Mouse (Mus musculus): ENCODE data around the gene Arhgef17.

The Arhgef17 gene

DNA sequence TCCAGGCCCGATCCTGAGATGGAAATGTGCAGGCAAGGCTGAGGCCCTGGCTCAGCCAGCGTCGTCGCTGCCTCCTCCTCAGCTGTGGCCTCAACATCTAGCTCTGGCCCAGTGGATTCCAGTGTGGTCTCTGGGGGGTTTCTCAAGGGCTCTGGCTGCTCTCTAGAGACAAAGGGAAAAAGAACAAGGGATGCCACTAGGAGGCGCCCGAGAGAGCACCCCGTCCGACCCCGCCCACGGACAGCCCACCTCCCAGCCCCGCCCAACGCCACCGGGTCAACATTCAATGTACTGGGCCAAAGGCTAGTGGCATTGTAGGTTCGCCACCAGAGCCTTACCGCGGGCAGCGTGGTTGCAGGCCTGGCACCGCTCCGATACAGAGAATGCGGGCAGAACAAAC, 52.3 kb downstream of the Arhgef17 start:
- intact Hi-C loops (cut with DNase I), result no loop called here

GRCm38 (mm10) chr7:100876771-100877170, 55.1 kb downstream of the Arhgef17 start:
- intact Hi-C loops (cut with DNase I), result no loop called here

GRCm38 (mm10) chr7:100876293-100876692, 55.6 kb downstream of the Arhgef17 start:
- intact Hi-C loops (cut with DNase I), result no loop called here

GRCm38 (mm10) chr7:100875822-100876221, 56.1 kb downstream of the Arhgef17 start:
- intact Hi-C loops (cut with DNase I), result no loop called here

GRCm38 (mm10) chr7:100873197-100873596, 58.7 kb downstream of the Arhgef17 start:
- intact Hi-C loops (cut with DNase I), result no loop called here

- intact Hi-C loops (cut with DNase I), result no loop called here
Observed at GRCm38 (mm10) chr7:100871892-100872291, 60.0 kb downstream of the Arhgef17 start.

DNA sequence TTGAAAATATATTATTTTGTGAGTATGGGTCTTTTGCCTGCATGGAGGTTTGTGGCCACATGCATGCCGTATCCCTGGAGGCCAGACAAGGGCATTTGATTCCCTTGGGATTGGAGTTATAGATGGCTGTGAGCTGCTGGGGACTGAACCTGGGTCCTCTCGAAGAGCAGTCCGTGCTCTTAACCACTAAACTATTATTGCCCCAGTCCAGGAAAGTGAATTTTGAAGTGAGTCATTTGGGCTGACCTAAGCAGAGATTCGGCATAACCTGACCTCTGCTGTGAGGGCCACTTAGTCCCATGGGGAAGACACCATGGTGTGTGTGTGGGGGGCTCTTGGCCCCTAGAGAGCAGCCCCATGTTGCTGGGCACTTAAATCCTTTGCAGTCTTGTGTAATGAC, 60.6 kb downstream of the Arhgef17 start:
- intact Hi-C loops (cut with DNase I), result no loop called here

DNA sequence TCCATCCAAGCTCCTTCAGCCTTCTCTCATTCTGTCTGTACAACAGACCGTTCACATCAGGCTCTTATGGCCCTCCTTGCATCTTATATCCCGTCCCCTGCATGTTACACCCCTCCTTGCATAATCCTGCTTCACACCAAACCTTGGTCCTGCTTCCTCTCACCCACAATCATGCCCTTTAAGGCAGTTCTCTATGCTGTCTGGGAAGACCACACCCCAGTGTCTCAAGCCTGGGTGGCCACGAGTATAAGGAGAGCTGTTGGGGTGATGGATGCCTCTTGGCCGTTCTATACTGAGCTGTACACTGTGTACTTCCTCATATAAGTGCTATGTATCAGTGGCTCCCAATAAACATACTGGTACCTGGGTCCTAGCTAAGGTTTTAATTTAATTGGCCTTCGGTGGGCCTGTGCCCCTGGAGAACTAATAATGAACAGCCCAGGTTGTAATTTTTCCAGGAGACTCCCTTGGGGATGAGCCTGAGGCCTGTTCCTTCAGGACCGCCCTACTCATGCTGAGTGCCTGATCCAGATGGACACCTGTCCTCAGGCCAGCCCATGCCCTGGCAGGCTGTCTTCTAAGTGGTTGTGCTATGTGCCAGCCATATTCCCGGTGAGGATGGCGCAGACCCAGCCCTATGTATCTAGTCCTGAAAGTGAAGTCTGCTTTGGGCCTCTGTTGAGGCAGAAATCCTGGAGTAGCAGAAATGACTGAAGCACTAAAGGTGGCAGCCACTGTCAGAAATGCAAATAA, 61.9 kb downstream of the Arhgef17 start:
- intact Hi-C loops (cut with DNase I), result no loop called here

DNA sequence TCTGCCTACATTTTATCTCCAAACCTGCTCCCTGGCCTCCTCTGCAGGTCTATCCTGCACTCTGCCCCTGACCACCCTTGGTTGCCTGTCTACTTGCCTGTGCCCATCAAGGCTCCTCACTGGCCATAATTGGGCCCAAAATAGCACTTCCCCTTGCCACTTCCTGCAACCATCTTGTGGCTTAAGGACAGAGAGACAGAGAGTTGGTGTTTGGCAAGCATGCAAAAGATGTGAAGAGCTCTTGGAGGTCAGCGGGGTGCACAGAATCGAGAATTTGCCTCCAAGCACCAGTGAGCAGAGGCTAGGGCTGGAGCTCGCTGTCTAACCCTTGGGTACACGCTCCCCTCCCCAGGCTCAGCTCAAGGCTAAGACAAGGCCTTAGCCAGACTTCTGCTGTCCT, 63.4 kb downstream of the Arhgef17 start:
- intact Hi-C loops (cut with DNase I), result no loop called here

GRCm38 (mm10) chr7:100867561-100867960, 64.3 kb downstream of the Arhgef17 start:
- intact Hi-C loops (cut with DNase I), result loop anchor here (2.0 kb wide), 1 partner anchor 19 kb away; no protein-coding TSS in a partner anchor

DNA sequence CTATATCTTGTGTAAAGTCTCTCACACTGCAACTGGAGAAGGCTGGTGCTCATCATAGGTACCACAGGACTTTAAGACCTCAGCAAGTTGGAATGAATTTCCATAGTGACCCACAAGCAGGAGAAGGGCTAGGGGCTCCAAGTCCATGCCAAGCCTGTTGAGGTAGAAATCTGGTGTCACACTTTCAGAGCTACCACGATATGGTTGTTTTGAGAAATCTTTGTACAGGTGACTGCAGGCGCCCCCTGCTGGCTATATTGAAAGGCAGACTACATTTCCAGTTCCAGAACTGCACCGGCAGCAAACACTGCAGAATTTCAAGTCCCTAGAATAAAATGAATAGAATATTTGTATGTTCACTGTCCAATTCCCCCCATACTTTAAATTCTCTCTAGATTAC, 65.2 kb downstream of the Arhgef17 start:
- intact Hi-C loops (cut with DNase I), result loop anchor here (2.0 kb wide), 1 partner anchor 18 kb away; no protein-coding TSS in a partner anchor

DNA sequence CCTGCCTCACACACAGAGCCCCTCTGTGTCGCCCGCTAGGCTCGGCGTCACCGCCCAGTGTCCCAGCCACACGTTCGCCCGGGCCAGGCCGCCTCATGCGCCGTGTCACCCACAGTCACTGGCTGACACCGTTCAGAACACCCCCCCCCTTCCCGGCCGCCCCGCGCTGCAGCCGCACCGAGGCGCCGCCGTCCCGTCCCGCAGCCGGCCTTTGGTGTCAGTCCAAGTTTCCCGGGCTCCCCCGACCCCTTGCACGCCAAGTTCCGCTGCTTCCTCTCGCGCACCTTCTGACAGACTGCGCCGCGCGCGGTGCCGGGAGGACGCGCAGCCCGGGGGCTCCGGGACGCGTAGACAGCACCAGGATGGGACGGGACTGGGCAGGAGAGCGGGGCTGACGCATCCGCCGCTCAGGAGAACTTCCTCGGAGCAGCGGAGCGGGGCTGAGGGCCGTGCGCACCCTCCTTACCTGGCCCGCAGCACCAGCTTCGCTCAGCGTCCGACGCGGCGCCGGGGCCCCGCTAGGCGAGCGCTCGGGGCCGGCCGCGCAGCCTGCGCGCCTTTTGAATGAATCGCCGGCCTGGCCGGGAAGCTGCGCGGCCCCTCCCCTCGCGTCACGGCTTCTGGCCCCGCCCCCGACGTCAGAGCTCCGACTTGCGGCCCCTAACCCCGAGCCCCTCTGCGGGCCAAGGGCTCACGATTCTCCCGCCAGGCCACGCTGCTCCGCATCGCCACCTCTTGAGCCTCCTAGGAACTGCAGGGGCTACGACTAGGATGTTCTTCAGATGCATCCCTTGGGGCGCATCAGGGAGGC, 68.9 kb downstream of the Arhgef17 start, which contains the start of gene Relt:
Gene Relt, minus strand, starts transcription at position 619 of the 811 bp plus-strand sequence.
- intact Hi-C loops (cut with DNase I), result no loop called here

DNA sequence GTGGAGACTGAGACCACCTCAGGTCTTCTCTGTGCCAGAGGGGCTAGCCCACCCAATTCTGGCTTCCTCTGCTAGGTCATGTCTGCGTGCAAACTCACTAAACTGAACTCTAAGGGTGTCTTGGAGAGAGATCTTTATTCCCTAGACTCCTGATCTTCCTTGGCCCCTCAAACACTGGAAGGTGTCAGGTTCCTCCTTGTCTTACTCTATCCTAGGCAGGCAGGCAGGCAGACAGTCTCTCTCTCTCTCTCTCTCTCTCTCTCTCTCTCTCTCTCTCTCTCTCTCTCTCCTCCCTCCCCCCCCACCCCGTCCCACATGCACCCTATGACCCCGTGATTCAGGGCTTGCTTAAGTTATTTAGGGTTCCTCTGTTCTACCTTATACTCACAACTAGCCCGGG, 69.6 kb downstream of the Arhgef17 start:
- intact Hi-C loops (cut with DNase I), result no loop called here

DNA sequence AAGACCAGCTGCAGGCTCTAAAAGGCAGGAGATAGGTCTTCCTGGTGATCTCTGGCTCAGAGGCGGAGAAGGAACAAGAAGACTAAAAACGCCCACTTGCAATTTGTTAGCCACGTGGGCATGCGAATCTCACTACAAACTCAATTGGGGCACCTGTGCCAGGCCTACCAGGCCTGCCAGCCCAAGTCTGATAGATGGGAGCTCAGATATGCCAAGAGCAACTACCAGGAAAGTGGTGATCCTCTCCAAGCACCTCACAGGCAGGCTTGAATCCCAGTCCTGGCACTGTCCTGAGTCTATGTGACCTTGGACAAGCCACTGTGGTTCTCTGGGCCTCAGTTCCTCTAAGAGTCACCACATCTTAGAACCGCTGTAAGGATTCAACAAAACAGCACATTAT, 70.7 kb downstream of the Arhgef17 start:
- intact Hi-C loops (cut with DNase I), result no loop called here

- intact Hi-C loops (cut with DNase I), result no loop called here
Observed at GRCm38 (mm10) chr7:100860450-100860849, 71.5 kb downstream of the Arhgef17 start.

DNA sequence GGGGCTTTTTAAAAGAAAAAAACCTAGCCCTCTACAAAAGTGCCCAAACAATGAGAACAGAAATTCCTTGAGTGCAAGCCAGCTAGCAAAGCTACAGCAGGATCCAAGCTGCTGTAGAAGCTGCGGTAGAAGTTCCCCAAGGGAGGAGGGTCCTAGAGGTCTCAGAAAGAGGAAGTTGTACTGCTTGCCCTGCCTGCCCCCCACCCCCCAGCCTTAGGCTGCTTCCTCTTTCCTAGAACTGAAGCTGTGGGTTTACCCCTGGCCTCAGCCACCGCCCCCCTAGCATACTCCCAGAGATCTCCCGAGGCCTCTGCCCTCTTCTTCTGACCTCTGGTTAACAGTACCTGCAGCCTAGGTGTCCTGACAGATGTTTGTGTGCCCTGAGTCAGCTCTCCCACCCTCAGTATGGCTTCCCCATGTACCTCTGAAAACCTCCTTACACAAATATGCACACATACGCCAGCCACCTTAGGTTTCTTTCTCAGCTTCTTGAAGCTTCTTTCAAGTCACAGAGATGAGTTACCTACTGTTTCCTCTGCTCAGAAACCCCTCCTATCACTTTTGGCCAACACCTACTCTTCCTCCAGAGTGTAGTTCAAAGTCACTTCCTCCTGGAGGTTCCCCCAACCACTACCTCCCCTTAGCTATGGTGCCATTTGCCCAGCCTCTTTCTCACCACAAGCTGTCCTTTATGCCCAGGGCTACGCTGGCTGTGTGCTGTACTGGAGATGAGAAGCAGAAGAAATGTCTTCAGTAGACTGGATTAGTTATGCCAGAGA, 75.9 kb downstream of the Arhgef17 start:
- intact Hi-C loops (cut with DNase I), result no loop called here

DNA sequence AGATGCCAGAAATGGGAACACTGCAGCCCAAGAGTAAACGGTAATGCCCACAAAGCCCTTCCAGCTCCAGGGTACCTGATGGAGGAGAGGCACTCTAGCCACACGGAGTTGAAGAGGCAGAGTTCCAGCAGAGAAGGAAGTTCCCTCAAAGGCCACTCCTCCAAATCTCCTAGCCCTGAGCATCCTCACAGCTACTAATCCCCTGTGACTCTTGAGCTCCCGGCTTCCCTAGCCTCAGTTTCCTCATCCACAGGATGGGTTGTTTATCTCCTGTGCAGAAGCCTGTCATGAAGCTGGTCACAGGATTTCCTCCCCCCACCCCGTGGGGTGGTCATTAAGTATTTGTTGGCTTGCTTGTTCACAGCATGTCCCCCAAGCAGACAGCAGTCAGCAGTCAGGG, 76.6 kb downstream of the Arhgef17 start:
- intact Hi-C loops (cut with DNase I), result no loop called here

DNA sequence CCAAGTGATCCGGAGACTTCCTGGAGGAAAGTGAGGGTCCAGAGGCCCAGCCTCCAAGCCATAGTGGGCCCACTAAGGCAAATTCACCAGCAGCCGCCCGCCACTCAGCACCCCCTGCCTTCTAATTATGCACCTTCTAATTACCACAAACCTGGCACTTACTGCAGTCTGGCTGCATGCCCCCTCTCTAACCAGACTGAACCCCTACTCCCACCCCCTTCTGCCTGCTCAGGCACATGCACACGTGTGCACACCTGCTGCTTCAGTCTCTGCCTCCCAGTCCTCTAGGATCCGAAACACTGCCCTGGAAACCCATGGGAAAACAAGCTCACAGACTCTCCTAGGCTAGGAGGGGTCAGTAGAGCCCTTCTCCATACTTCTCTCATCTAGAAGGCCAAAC, 77.0 kb downstream of the Arhgef17 start:
- intact Hi-C loops (cut with DNase I), result no loop called here

DNA sequence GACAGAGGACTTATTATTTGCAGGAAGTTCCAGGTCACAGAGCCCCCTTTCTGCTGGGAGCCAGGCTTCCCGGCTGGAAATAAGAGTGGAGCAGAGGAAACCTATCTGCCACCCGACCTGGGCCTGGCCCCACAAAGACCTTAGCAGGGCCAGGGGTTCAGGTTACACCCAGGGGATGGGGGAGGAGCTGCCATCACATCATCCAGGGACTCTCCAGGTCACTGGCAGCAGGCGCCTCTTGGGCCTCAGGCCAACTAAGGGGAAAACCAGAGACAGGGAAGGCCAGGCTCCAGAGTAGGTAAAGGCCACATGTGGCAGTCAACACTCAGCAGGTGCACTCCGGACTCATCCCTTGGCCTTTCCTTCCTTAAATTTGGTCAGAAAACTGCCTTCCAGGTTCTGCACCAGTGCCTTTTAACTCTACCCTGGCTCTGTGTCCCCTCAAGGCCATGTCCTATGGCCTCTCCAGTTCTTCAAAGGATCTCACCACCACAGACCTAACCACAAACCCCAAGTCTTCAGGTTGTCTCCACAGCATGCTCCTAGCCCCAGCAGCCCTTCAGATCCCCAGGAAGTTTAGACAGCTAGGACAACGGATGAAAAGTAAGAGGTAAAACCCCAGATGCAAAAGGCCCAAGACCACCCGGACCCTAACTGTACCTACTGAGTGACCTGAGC, 77.6 kb downstream of the Arhgef17 start:
- intact Hi-C loops (cut with DNase I), result no loop called here

GRCm38 (mm10) chr7:100853396-100853795, 78.5 kb downstream of the Arhgef17 start:
- intact Hi-C loops (cut with DNase I), result no loop called here

Measured in adrenal gland (tissue).